Mouse (Mus musculus) spleen, embryonic (tissue): ENCODE results near the gene Proser2.

Source experiments
- CTCF ChIA-PET: fragments of 350-600 bp; sonication (Branson Sonifier 250); formaldehyde crosslinking; loops from one replicate; lab custom pipeline; 2022; lab: Charles Lee

Gene Proser2

GRCm38 (mm10) chr2:6074891-6075529 is 55.0 kb downstream of the Proser2 start:
- CTCF ChIA-PET = no interaction called here

DNA sequence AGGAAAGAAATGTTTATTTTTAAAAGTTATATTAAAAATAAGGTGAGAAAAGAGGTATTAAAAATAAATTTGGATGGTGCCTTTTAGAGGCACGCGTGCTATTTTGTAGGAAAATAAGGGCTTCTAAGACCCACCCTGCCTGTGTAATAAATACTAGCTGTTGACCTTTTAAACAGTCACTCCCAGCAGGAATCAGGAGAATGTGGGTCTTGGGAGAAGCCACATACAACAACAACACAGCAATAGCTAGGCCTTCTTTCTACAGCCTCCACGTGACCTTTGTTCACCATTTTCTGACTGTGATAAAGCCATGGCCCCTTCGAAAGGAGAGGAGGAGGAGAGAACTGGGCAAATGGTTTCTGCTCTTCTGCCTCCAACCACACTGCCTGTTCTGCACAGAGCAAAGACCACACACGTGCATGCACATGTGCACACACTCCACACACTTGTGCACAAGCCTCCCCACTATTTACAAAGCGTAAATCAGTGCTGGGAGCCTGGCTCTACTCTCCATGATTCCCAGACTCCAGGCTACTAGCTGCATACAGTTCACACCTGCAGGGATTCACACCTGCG is 57.2 kb downstream of the Proser2 start:
- CTCF ChIA-PET = no interaction called here

- CTCF ChIA-PET = no interaction called here
These were observed 58.2 kb downstream of the Proser2 start for GRCm38 (mm10) chr2:6071598-6072440.

DNA sequence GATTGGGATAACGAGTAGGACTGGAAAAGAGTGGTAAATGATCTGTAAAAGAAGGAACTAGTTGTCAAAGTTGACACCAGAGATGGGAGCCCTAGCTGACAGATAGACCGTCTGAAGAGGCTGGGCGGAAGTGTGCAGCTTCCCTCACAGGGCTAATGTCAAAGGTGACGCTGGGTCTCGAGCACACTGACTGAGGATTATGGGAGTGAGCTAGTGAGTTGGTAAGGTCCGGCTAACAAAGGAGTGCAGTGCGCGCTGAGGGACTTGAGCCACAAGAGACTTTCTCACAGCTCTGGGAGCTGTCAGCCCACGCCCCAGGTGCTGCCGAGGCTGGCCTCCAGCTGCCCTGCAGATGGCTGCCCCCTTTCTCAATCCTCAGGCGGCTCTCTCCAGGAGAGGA is 59.1 kb downstream of the Proser2 start:
- CTCF ChIA-PET = no interaction called here

DNA sequence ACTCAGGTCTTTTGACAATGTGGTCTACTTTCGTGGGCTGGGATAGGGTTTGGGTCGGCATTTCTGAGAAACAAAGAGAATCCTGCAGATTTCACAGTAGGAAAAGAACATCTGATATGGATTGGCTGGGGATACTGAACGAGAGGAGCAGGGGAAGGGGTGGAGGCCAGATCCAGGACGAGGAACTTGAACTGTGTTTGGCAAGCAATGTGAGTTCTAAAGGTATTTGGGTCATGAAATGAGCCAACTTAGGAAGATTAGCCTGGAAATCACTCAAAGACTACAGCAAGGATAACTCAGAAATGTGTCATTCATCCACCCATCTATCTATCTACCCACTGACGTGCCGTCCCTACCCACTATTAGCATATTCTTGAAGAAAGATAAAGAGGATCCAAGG is 62.7 kb downstream of the Proser2 start:
- CTCF ChIA-PET = no interaction called here

GRCm38 (mm10) chr2:6060071-6060804 is 69.8 kb downstream of the Proser2 start:
- CTCF ChIA-PET = interaction anchor here (0.6 kb wide), 1 partner anchor 652 kb away, joined by 9 read pairs; no protein-coding TSS in a partner anchor

DNA sequence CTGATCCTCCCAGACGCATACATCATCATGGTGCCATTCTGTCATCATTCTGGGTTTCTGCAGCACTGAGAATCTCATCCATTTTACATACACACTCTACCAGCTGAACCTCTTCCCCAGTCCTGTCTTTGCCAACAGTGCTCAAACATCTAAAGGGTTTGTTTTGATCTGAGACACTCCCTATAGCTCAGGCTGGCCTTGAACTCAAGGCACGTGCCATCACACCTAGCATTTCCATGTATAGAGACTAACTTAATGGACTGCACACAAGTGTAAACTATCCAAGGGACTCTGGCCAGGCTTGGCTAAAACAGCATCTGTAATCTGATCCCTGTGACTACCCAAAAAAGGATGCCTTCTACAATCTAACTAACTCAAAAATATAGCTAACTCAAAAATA is 70.7 kb downstream of the Proser2 start:
- CTCF ChIA-PET = no interaction called here

DNA sequence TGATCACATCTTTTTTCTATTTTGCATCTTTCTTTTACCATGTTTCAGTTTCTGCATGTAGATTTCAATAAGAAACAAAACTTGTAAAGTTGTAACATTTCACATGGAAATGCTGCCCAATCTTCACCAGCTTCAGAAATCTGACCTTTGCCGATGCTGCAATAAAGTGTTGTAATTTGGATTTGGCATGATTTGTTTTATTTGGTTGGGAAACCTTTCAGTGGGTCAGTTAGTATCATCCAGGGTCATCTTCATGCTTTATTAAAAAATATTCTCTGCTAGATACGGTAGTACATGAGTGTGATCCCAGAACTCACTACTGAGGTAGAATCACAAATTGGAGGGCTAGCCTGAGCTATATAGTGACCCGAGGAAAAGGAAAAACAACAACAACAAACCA is 73.5 kb downstream of the Proser2 start:
- CTCF ChIA-PET = no interaction called here

DNA sequence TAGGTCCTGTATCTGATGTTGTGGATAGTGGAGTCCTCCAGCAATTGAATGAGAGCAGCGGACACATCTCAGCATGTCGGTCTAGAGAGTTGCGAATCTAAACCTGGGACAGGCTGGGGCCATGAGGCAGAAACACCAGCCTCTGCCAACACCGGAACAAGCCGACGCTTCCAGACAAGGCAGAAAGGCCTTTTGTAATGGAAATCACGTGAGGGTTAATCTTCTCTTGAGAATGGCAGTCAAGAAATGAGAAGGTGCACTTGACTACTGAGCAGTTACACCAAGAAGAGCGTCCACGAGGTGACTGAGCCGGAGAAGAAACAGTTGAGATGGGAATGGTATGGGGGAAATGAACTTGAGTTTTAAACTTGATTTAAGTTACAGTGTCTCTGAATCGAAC is 74.5 kb downstream of the Proser2 start:
- CTCF ChIA-PET = no interaction called here

GRCm38 (mm10) chr2:6049018-6049417 is 81.0 kb downstream of the Proser2 start:
- CTCF ChIA-PET = no interaction called here

GRCm38 (mm10) chr2:6048570-6048969 is 81.4 kb downstream of the Proser2 start:
- CTCF ChIA-PET = interaction anchor here (0.6 kb wide), 1 partner anchor 479 kb away, joined by 3 read pairs; no protein-coding TSS in a partner anchor
